13 mouse cellular contexts compared by ENCODE assay signal in the genomic region with DNA sequence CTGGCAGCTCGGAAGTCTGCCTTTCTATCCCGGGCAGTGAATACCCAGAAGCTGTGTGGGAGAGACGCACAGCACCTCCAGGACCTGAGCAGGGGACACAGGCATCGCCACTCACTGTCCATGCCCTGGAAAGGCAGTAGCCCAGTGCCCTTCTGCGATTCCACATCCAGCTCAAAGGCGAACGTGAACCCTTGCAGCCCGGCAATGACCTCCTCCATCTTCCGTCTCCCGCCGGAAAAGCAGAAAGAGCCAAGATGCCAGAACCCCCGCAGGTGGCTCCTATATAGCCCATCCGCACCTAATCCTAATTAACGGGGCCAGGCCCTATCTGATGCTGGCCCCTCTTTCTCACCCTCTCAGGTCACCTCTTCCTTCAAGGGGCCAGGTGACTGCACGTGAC. TPM values are rescaled to one million over a fixed set of nuclear protein-coding genes. Genes with fewer than 3 reads are reported as not detected.
DNase-seq lines count a peak whose midpoint lies in the region; ATAC-seq and TF ChIP-seq lines count a peak whose summit lies in the region.
"Had no signal": no experiment of that assay in that cellular context is flagged by ENCODE, and none has a peak within 500 bp of the region (broad histone marks: within the 10 kb centered on the region; RNA-seq: fewer than 3 reads in every experiment).

No protein-coding gene starts in this region.

- DNase-seq in kidney, adult 9 months = no peak
- DNase-seq in ES-E14 (ENCODE audit: low read depth, low spot score) (no peak), ZHBTc4 (ENCODE audit: low read depth, low spot score) (peak; percentile 39)
- peak; percentile 49 for DNase-seq in limb, embryonic 10.5 days (ENCODE audit: low spot score)
- no peak for DNase-seq in adrenal gland, postnatal 4 days (ENCODE audit: low spot score in 2 of 2)
- DNase-seq in thymus, postnatal 36 days = no peak
- DNase-seq: adrenal gland, postnatal 36 days; cerebellum, adult 9-11 months; layer of hippocampus, adult 9-11 months had no signal

- no peak overlapping the region for H3K4me3 ChIP-seq in kidney, embryonic 14.5 days (ENCODE audit: low read length)
- H3K4me3 ChIP-seq in ES-E14 (ENCODE audit: insufficient read depth in 1 of 2, low read depth in 1 of 2, low read length in 2 of 2, poor library complexity in 1 of 2, severe bottlenecking in 1 of 2) = peak overlapping the region; percentile 46 to 62
- peak overlapping the region; percentile 28 for H3K4me3 ChIP-seq in limb, embryonic 10.5 days
- H3K4me3 ChIP-seq: liver, embryonic 15.5 days; myocyte had no signal

- H3K4me1 ChIP-seq in kidney, embryonic 14.5 days (ENCODE audit: control insufficient read depth, insufficient read depth, low read length) = peaks cover 19% of the 10 kb centered on the region
- H3K4me1 ChIP-seq in ES-E14 (ENCODE audit: control insufficient read depth in 2 of 2, insufficient read depth in 2 of 2, low read length in 2 of 2, poor library complexity in 1 of 2) = peaks cover 5 to 18% of the 10 kb centered on the region in 2 experiments; a peak in 3 of 4 replicates
- peaks cover 30% of the 10 kb centered on the region for H3K4me1 ChIP-seq in limb, embryonic 10.5 days
- H3K4me1 ChIP-seq: liver, embryonic 15.5 days had no signal

- 21% methylated on average over 15 of the region's 15 CpGs for WGBS in kidney, embryonic 14.5 days
- WGBS in limb, embryonic 10.5 days = 9% methylated on average over 15 of the region's 15 CpGs

- H3K27ac ChIP-seq in kidney, embryonic 14.5 days (ENCODE audit: low read depth, low read length) = no peak overlapping the region
- H3K27ac ChIP-seq in ES-E14 (ENCODE audit: insufficient read depth, low read depth, low read length, poor library complexity, severe bottlenecking) = peak overlapping the region; percentile 99
- peak overlapping the region; percentile 80 for H3K27ac ChIP-seq in limb, embryonic 10.5 days
- H3K27ac ChIP-seq: liver, embryonic 15.5 days had no signal

- in situ Hi-C loops in ES-E14 (cut with MboI; ENCODE audit: low sequenced_read_pairs in 2 of 2, unreplicated experiment in 2 of 2) = loop anchor here in 1 of 2 experiments (10.0 kb wide), 1 partner anchor 106 kb away; no protein-coding TSS in a partner anchor

- H3K36me3 ChIP-seq in kidney, embryonic 14.5 days (ENCODE audit: control insufficient read depth, insufficient read depth, low read length) = no peaks in the 10 kb centered on the region
- H3K36me3 ChIP-seq in ES-E14 (ENCODE audit: control insufficient read depth, insufficient read depth, low read length, poor library complexity, severe bottlenecking) = no peaks in the 10 kb centered on the region; the same call in 1 of the 2 replicates
- peaks cover 13% of the 10 kb centered on the region for H3K36me3 ChIP-seq in limb, embryonic 10.5 days
- H3K36me3 ChIP-seq: liver, embryonic 15.5 days had no signal

- no peaks in the 10 kb centered on the region; the same call in 1 of the 2 replicates for H3K27me3 ChIP-seq in kidney, embryonic 14.5 days (ENCODE audit: control insufficient read depth, insufficient read depth, low read length)
- peaks cover 21% of the 10 kb centered on the region for H3K27me3 ChIP-seq in limb, embryonic 10.5 days (ENCODE audit: low read depth, poor library complexity, severe bottlenecking)

- H3K4me2 ChIP-seq in kidney, embryonic 14.5 days (replicated peaks; ENCODE audit: low read depth, low read length) = no peak overlapping the region
- H3K4me2 ChIP-seq: liver, embryonic 15.5 days had no signal

- 0 out of 2 replicates have a peak overlapping the region, but pooled peaks have one; percentile 19 for H3K9ac ChIP-seq in kidney, embryonic 14.5 days (ENCODE audit: low read depth, low read length)
- peak overlapping the region; percentile 67 for H3K9ac ChIP-seq in ES-E14 (ENCODE audit: insufficient read depth, low read depth, low read length, poor library complexity, severe bottlenecking)
- H3K9ac ChIP-seq: liver, embryonic 15.5 days had no signal

- ATAC-seq in kidney, embryonic 14.5 days (ENCODE audit: low FRiP score, low TSS enrichment) = 0 out of 2 replicates have a peak, but pooled peaks have one; percentile 4

- H3K9me3 ChIP-seq in kidney, embryonic 14.5 days (ENCODE audit: control insufficient read depth, low read length) = no peaks in the 10 kb centered on the region
- no peaks in the 10 kb centered on the region for H3K9me3 ChIP-seq in ES-E14 (ENCODE audit: control insufficient read depth, insufficient read depth, low read depth, low read length)
- no peaks in the 10 kb centered on the region for H3K9me3 ChIP-seq in limb, embryonic 10.5 days (replicated peaks)
- H3K9me3 ChIP-seq: liver, embryonic 15.5 days had no signal

TF ChIP-seq in ES-E14, 5 proteins besides CTCF, POLR2A, EP300 and RAD21:
- TF ChIP-seq CHD2 (IDR thresholded peaks at IDR 0.05; ENCODE audit: low read depth, low read length) = no peak
- TF ChIP-seq ZC3H11A (IDR thresholded peaks at IDR 0.05; ENCODE audit: borderline replicate concordance, low read depth, low read length) = no peak
- TF ChIP-seq HCFC1 (IDR thresholded peaks at IDR 0.05; ENCODE audit: borderline replicate concordance, insufficient read depth, low read length) = no peak
- no peak for TF ChIP-seq MAFK (IDR thresholded peaks at IDR 0.05; ENCODE audit: insufficient read depth, low read depth, low read length)
- no peak for TF ChIP-seq ZNF384 (IDR thresholded peaks at IDR 0.05; ENCODE audit: low read depth, low read length)
TF ChIP-seq in ES-E14: peak in this region for 0.

RNA-seq across cellular contexts. Expression of gene Cpsf4l, which starts 0.5 kb away (rescaled TPM):
- polyA plus RNA-seq in kidney, embryonic 14.5 days (2014; fragmentation: Nextera tagmentation; extraction: Ambion mirVana) = 0.90 and 1.4 TPM in 2 replicates
- 19.6 and 35.0 TPM in 2 replicates for total RNA-seq in ES-E14 (2012; rRNA removed)
- 0.67 and 0.90 TPM in 2 replicates for polyA plus RNA-seq in limb, embryonic 10.5 days (2016; fragmentation: Nextera tagmentation; extraction: Ambion mirVana)
- under 1 TPM; 0.62 to 0.68 TPM for total RNA-seq in adrenal gland, postnatal 4 days (2021)
- polyA plus RNA-seq: liver, embryonic 15.5 days; small intestine, adult 2 months had no signal

RNA-seq across cellular contexts. Expression of gene D11Wsu47e, which starts 25.1 kb away (rescaled TPM):
- 20.5 and 29.7 TPM in 2 replicates for polyA plus RNA-seq in kidney, embryonic 14.5 days (2014; fragmentation: Nextera tagmentation; extraction: Ambion mirVana)
- 33.1 and 38.5 TPM in 2 replicates for total RNA-seq in ES-E14 (2012; rRNA removed)
- polyA plus RNA-seq in limb, embryonic 10.5 days (2016; fragmentation: Nextera tagmentation; extraction: Ambion mirVana) = 26.7 and 28.4 TPM in 2 replicates
- 10 to 100 TPM; 24.7 to 25.9 TPM for total RNA-seq in adrenal gland, postnatal 4 days (2021)

RNA-seq across cellular contexts. Expression of gene Fam104a, which starts 25.3 kb away (rescaled TPM):
- 49.7 and 49.8 TPM in 2 replicates for polyA plus RNA-seq in kidney, embryonic 14.5 days (2014; fragmentation: Nextera tagmentation; extraction: Ambion mirVana)
- total RNA-seq in ES-E14 (2012; rRNA removed) = 13.8 and 18.0 TPM in 2 replicates
- polyA plus RNA-seq in limb, embryonic 10.5 days (2016; fragmentation: Nextera tagmentation; extraction: Ambion mirVana) = 55.0 and 55.4 TPM in 2 replicates
- total RNA-seq in adrenal gland, postnatal 4 days (2021) = 10 to 100 TPM; 32.5 to 33.5 TPM

RNA-seq across cellular contexts. Expression of gene Cdc42ep4, which starts 42.4 kb away (rescaled TPM):
- 36.0 and 45.4 TPM in 2 replicates for polyA plus RNA-seq in kidney, embryonic 14.5 days (2014; fragmentation: Nextera tagmentation; extraction: Ambion mirVana)
- total RNA-seq in ES-E14 (2012; rRNA removed) = 17.8 and 20.7 TPM in 2 replicates
- 111 and 130 TPM in 2 replicates for polyA plus RNA-seq in limb, embryonic 10.5 days (2016; fragmentation: Nextera tagmentation; extraction: Ambion mirVana)
- total RNA-seq in adrenal gland, postnatal 4 days (2021) = 10 to 100 TPM; 86.9 to 95.5 TPM

RNA-seq across cellular contexts. Expression of gene Slc39a11, which starts 59.4 kb away (rescaled TPM):
- polyA plus RNA-seq in kidney, embryonic 14.5 days (2014; fragmentation: Nextera tagmentation; extraction: Ambion mirVana) = 11.3 and 16.4 TPM in 2 replicates
- total RNA-seq in ES-E14 (2012; rRNA removed) = 17.0 and 18.0 TPM in 2 replicates
- polyA plus RNA-seq in limb, embryonic 10.5 days (2016; fragmentation: Nextera tagmentation; extraction: Ambion mirVana) = 14.2 and 15.7 TPM in 2 replicates
- total RNA-seq in adrenal gland, postnatal 4 days (2021) = 10 to 100 TPM; 23.9 to 26.0 TPM

Comparison
In these comparisons a context has a peak if more than half of its experiments do, and no peak if none do; other contexts are left out.
1. DNase-seq: peak in ZHBTc4 (single experiment) and limb, embryonic 10.5 days (single experiment); none in kidney, adult 9 months (single experiment), ES-E14 (single experiment), adrenal gland, postnatal 4 days (0 of 2) and thymus, postnatal 36 days (0 of 2).
2. RNA of gene Cpsf4l, which starts 0.5 kb away (total RNA-seq): 19.6 to 35.0 TPM in ES-E14; 0.62 to 0.68 TPM in adrenal gland, postnatal 4 days; every median in the first group is over 10 times any median in the second.